Mouse (Mus musculus): Measurements from ENCODE around the gene Trim44.

GRCm38 (mm10) chr2:102378928-102379327 lies 28.7 kb downstream of the Trim44 start:
- TF ChIP-seq CTCF (IDR thresholded peaks at IDR 0.05; ENCODE audit: borderline replicate concordance, insufficient read depth, low read length) (no peak), POLR2A (IDR thresholded peaks at IDR 0.05; ENCODE audit: low read depth, low read length) (no peak)
